Mouse (Mus musculus): ENCODE results near the gene Cpeb1. TPM values are rescaled to one million over a fixed set of nuclear protein-coding genes. Genes with fewer than 3 reads are reported as not detected.

The Cpeb1 gene
- polyA plus RNA-seq, 1 experiment from 2014 or later: 1.9 TPM

GRCm38 (mm10) chr7:81319749-81320148 is 135.5 kb downstream of the Cpeb1 start:
- no peak overlapping the region for H3K9ac ChIP-seq (replicated peaks)
- H3K4me1 ChIP-seq: no peaks in the 10 kb centered on the region
- no peak overlapping the region for H3K4me2 ChIP-seq (replicated peaks)
- H3K36me3 ChIP-seq: no peaks in the 10 kb centered on the region
- no peaks in the 10 kb centered on the region for H3K27me3 ChIP-seq
- no peak overlapping the region for H3K27ac ChIP-seq (replicated peaks)
- no peaks in the 10 kb centered on the region for H3K9me3 ChIP-seq
- no peak for ATAC-seq (ENCODE audit: low FRiP score, low read depth)
- WGBS: 91% methylated on average over 6 of the region's 6 CpGs
- H3K4me3 ChIP-seq: no peak overlapping the region

GRCm38 (mm10) chr7:81315583-81315982 is 139.7 kb downstream of the Cpeb1 start:
- 84% methylated on average over 8 of the region's 8 CpGs for WGBS
- Histone ChIP-seq H3K9ac (replicated peaks) (no peak overlapping the region), H3K9me3 (no peaks in the 10 kb centered on the region), H3K4me3 (no peak overlapping the region), H3K4me1 (no peaks in the 10 kb centered on the region), H3K27ac (replicated peaks) (no peak overlapping the region), H3K27me3 (no peaks in the 10 kb centered on the region), H3K4me2 (replicated peaks) (no peak overlapping the region), H3K36me3 (no peaks in the 10 kb centered on the region)
- ATAC-seq (ENCODE audit: low FRiP score, low read depth): no peak

DNA sequence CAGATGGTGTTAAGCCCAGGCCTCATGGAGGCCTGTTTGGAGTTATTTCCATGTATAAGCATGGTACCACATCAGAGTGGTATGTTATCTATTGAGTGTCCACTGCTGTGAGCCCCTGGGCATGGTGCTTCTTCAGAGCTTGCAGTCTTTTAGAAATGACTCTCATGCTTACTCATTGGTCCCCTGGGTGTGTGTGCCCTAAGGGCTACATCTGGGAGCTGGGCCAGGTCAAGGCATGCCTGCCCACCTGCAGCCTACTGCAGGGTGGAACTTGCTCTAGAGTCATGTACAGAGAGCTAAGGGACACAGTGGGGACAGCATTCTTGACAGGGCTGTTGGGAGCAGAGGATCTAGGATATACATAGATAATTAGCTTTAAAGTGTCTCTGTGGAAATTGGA is 143.7 kb downstream of the Cpeb1 start:
- no peak for ATAC-seq (ENCODE audit: low FRiP score, low read depth)
- Histone ChIP-seq H3K27me3 (no peaks in the 10 kb centered on the region), H3K36me3 (no peaks in the 10 kb centered on the region), H3K27ac (replicated peaks) (no peak overlapping the region), H3K4me3 (no peak overlapping the region), H3K9ac (replicated peaks) (no peak overlapping the region), H3K4me2 (replicated peaks) (no peak overlapping the region), H3K4me1 (no peaks in the 10 kb centered on the region), H3K9me3 (no peaks in the 10 kb centered on the region)

- no peak overlapping the region for H3K27ac ChIP-seq (replicated peaks)
- H3K9ac ChIP-seq (replicated peaks): no peak overlapping the region
- no peak overlapping the region for H3K4me2 ChIP-seq (replicated peaks)
- ATAC-seq (ENCODE audit: low FRiP score, low read depth): no peak
- no peaks in the 10 kb centered on the region for H3K36me3 ChIP-seq
- 88% methylated on average over 1 of the region's 1 CpGs for WGBS
- H3K4me1 ChIP-seq: no peaks in the 10 kb centered on the region
- H3K9me3 ChIP-seq: no peaks in the 10 kb centered on the region
- no peaks in the 10 kb centered on the region for H3K27me3 ChIP-seq
- H3K4me3 ChIP-seq: no peak overlapping the region
Measured at GRCm38 (mm10) chr7:81311130-81311529, 144.1 kb downstream of the Cpeb1 start.

- WGBS: 91% methylated on average over 6 of the region's 6 CpGs
- Histone ChIP-seq H3K27me3 (no peaks in the 10 kb centered on the region), H3K9me3 (no peaks in the 10 kb centered on the region), H3K9ac (replicated peaks) (no peak overlapping the region), H3K4me3 (no peak overlapping the region), H3K4me2 (replicated peaks) (no peak overlapping the region), H3K36me3 (no peaks in the 10 kb centered on the region), H3K4me1 (no peaks in the 10 kb centered on the region), H3K27ac (replicated peaks) (no peak overlapping the region)
- no peak for ATAC-seq (ENCODE audit: low FRiP score, low read depth)
Measured at GRCm38 (mm10) chr7:81309247-81309646, 146.0 kb downstream of the Cpeb1 start.

DNA sequence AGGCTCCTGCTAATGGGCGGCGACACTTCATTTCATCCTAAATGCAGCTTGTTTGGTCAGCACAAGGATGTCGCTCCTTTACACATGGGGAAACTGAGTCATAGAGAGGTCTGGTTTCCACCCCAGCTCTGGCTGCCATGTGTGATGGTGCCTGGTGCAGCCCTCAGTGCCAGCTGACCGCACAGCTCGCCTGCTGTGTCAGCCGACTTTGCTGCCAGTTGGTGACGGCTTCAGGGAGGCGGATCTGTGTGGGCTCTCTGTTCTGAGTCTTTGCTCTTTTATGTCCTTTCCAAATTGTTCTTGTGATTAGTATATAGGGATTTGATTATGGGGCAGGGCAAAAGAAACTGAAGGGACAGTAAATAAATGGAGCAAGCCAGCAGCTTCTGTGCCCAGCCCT is 147.5 kb downstream of the Cpeb1 start:
- H3K4me3 ChIP-seq: no peak overlapping the region
- ATAC-seq (ENCODE audit: low FRiP score, low read depth): no peak
- H3K27ac ChIP-seq (replicated peaks): no peak overlapping the region
- no peaks in the 10 kb centered on the region for H3K4me1 ChIP-seq
- H3K27me3 ChIP-seq: no peaks in the 10 kb centered on the region
- H3K9me3 ChIP-seq: no peaks in the 10 kb centered on the region
- H3K9ac ChIP-seq (replicated peaks): no peak overlapping the region
- 75% methylated on average over 8 of the region's 8 CpGs for WGBS
- no peak overlapping the region for H3K4me2 ChIP-seq (replicated peaks)
- no peaks in the 10 kb centered on the region for H3K36me3 ChIP-seq

- WGBS: 94% methylated on average over 5 of the region's 5 CpGs
- Histone ChIP-seq H3K4me2 (replicated peaks) (no peak overlapping the region), H3K27me3 (no peaks in the 10 kb centered on the region), H3K9ac (replicated peaks) (no peak overlapping the region), H3K36me3 (no peaks in the 10 kb centered on the region), H3K27ac (replicated peaks) (no peak overlapping the region), H3K4me1 (peaks cover 8% of the 10 kb centered on the region), H3K4me3 (no peak overlapping the region), H3K9me3 (no peaks in the 10 kb centered on the region)
- ATAC-seq (ENCODE audit: low FRiP score, low read depth): no peak
Measured at GRCm38 (mm10) chr7:81304675-81305074, 150.6 kb downstream of the Cpeb1 start.

DNA sequence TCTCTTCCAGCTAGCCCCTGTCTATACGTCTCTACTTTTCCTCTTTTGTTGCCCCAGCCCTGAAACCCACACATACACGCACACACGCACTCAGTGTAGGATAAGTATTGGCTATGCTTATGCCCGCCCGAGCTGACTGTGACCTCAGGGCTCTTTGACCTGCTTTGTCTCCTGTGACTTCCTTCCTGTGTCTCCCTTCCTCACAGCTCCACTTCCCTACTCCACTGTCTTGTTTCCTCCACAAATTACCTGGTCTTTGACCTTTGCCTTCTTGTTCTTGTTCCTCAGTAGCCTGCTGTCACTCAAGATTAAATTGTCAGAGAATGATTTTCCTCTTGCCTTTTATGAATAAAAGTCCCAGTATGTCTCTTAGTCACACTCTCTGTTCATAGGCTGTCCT is 151.2 kb downstream of the Cpeb1 start:
- H3K9ac ChIP-seq (replicated peaks): no peak overlapping the region
- WGBS: 78% methylated on average over 5 of the region's 5 CpGs
- no peak overlapping the region for H3K4me2 ChIP-seq (replicated peaks)
- H3K27ac ChIP-seq (replicated peaks): no peak overlapping the region
- no peak overlapping the region for H3K4me3 ChIP-seq
- no peak for ATAC-seq (ENCODE audit: low FRiP score, low read depth)
- no peaks in the 10 kb centered on the region for H3K27me3 ChIP-seq
- no peaks in the 10 kb centered on the region for H3K9me3 ChIP-seq
- no peaks in the 10 kb centered on the region for H3K36me3 ChIP-seq
- H3K4me1 ChIP-seq: peaks cover 8% of the 10 kb centered on the region

DNA sequence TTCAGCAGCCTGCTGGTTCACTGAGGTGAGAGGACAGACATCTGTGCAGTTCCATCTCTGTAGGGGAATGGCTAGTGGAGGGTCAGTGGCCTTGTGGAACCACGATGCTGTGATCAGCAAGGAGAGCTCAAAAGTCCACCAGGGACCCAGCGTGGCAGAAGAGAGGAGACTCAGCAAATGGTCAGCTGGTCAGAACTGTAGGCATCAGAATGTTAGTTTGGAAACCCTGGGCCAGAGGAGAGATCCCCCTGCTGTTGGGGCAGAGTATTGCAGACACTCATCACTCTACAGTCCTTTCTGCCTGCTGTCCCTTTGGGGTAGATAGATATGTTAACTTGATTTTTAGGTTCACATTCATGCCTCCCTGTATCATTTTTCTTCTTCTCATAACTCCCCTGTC is 151.6 kb downstream of the Cpeb1 start:
- no peak overlapping the region for H3K4me2 ChIP-seq (replicated peaks)
- H3K36me3 ChIP-seq: no peaks in the 10 kb centered on the region
- WGBS: 86% methylated on average over 2 of the region's 2 CpGs
- H3K9me3 ChIP-seq: no peaks in the 10 kb centered on the region
- peaks cover 8% of the 10 kb centered on the region for H3K4me1 ChIP-seq
- H3K27ac ChIP-seq (replicated peaks): no peak overlapping the region
- no peak overlapping the region for H3K9ac ChIP-seq (replicated peaks)
- H3K4me3 ChIP-seq: no peak overlapping the region
- no peak for ATAC-seq (ENCODE audit: low FRiP score, low read depth)
- H3K27me3 ChIP-seq: no peaks in the 10 kb centered on the region

GRCm38 (mm10) chr7:81301323-81301722 is 153.9 kb downstream of the Cpeb1 start:
- no peaks in the 10 kb centered on the region for H3K36me3 ChIP-seq
- no peak overlapping the region for H3K9ac ChIP-seq (replicated peaks)
- H3K27ac ChIP-seq (replicated peaks): no peak overlapping the region
- no peak overlapping the region for H3K4me3 ChIP-seq
- peaks cover 8% of the 10 kb centered on the region for H3K4me1 ChIP-seq
- H3K4me2 ChIP-seq (replicated peaks): no peak overlapping the region
- WGBS: 44% methylated on average over 7 of the region's 7 CpGs
- ATAC-seq (ENCODE audit: low FRiP score, low read depth): no peak
- H3K27me3 ChIP-seq: no peaks in the 10 kb centered on the region
- H3K9me3 ChIP-seq: no peaks in the 10 kb centered on the region

DNA sequence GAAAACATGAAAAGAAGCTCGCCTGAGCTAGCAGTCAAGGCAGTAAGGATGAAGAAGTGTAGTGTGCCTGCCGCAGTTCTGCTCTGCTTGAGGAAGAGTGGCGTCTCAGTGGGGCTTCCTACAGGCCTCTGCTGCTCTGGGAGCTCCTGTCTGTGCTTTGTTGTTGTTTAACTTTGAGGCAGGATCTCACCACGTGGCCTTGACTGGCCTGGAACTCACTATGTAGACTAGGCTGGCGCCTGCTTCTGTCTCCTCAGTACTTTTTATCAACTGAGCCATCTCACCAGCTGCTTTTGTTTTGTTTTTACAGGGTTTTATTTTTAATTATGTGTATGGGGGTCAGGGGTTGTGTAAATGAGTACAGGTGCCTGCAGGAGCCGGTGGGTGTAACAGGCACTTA is 157.1 kb downstream of the Cpeb1 start:
- no peaks in the 10 kb centered on the region for H3K36me3 ChIP-seq
- no peak overlapping the region for H3K4me3 ChIP-seq
- H3K9me3 ChIP-seq: no peaks in the 10 kb centered on the region
- no peak overlapping the region for H3K4me2 ChIP-seq (replicated peaks)
- ATAC-seq (ENCODE audit: low FRiP score, low read depth): no peak
- H3K9ac ChIP-seq (replicated peaks): no peak overlapping the region
- WGBS: 44% methylated on average over 6 of the region's 6 CpGs
- no peaks in the 10 kb centered on the region for H3K27me3 ChIP-seq
- no peak overlapping the region for H3K27ac ChIP-seq (replicated peaks)
- peaks cover 8% of the 10 kb centered on the region for H3K4me1 ChIP-seq
